Mouse (Mus musculus): ENCODE data around the gene Cluh. TPM values are rescaled to one million over a fixed set of nuclear protein-coding genes. Genes with fewer than 3 reads are reported as not detected.

Cluh gene
- polyA plus RNA-seq, 1 experiment from 2014 or later = 10.8 TPM

DNA sequence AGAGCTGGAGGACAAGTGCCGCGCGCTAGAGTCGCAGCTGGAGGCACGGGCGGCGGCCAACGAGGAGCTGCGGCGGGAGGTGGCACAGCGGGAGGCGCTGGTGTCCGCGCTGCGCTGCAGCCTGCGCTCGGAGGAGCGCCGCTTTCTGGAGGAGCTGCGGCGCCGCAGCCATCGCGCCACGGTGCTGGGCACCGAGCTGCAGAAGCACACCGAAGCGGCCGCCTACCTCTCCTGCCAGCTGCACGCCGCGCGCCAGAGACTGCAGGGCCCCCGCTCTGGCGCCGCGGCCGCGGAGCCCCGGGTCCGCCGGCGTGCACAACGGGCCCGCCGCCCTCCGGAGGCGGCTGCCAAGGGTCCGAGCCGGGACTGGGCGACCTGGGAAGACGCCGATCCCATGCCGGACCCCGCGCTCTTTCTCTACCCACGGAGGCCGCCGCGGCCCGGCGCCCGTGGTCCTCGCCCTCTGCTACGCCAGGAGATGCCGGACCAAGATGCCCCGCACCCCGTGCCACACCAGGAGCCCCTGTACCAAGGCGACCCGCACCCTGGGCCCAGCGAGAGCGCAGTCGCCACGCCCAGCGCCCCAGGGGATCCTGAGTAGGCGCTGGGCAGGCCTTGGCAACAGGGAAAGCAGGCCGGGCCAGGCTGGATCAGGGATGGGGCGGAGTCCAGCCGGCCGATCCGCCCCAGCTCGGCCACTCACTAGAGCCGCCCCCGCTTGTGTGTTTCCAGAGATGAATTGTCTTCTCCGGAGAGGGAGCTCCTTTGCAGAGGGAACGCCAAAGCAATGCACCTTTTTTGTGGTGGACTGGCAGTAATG, 11.1 kb upstream of the Cluh start:
- Histone ChIP-seq H3K4me3 (ENCODE audit: low read depth, low read length) (peak overlapping the region; percentile 66), H3K9ac (ENCODE audit: low read length) (peak overlapping the region; percentile 88), H3K27me3 (ENCODE audit: control insufficient read depth, insufficient read depth, low read length) (peaks cover 7% of the 10 kb centered on the region; the same call in 1 of the 2 replicates), H3K4me2 (peak overlapping the region; percentile 91), H3K36me3 (ENCODE audit: control insufficient read depth, insufficient read depth, low read length) (no peaks in the 10 kb centered on the region), H3K4me1 (ENCODE audit: control insufficient read depth, insufficient read depth, low read length) (peaks cover 9% of the 10 kb centered on the region), H3K9me3 (ENCODE audit: control insufficient read depth, low read length) (no peaks in the 10 kb centered on the region), H3K27ac (ENCODE audit: low read depth, low read length) (peak overlapping the region; percentile 57)
- peak; percentile 86 for ATAC-seq (ENCODE audit: low FRiP score)
- DNase-seq (ENCODE audit: low spot score, missing footprints) = peak; percentile 97
- WGBS = under 1% methylated on average over 67 of the region's 86 CpGs

DNA sequence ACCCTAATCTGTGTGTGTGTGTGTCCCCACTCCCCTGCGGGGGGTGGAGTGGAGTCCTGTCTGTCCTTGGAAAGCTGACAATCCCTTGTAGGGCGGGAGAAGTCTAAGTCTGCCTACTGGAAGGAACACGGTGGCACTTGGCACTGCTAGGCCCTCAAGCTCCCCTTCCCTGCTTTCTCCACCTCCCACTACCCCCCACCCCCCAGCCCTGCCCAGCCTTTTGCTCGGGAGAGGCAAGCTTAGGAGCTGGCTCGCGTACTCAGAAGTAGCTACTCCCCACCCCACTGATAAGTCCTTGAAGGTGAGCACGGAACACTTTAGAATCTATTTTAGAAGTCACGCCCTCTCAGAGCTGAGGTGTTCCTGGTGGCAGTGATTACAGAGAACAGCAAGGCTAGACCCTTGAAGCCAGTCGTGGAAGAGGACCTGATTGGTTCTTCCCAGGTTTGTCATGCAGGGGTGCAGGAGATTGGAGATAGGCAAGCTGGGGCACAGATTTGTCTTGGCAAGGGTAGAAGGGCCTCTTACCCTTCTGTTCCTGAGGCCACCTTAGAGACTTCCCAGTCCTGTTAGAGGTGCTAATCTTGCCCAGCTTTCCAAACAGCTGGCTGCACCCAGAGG, 10.4 kb upstream of the Cluh start:
- Histone ChIP-seq H3K27ac (ENCODE audit: low read depth, low read length) (no peak overlapping the region; the same call in 1 of the 2 replicates), H3K4me1 (ENCODE audit: control insufficient read depth, insufficient read depth, low read length) (peaks cover 9% of the 10 kb centered on the region), H3K4me2 (peak overlapping the region; percentile 91), H3K9me3 (ENCODE audit: control insufficient read depth, low read length) (no peaks in the 10 kb centered on the region), H3K9ac (ENCODE audit: low read length) (peak overlapping the region; percentile 88), H3K27me3 (ENCODE audit: control insufficient read depth, insufficient read depth, low read length) (peaks cover 7% of the 10 kb centered on the region; the same call in 1 of the 2 replicates), H3K4me3 (ENCODE audit: low read depth, low read length) (peak overlapping the region; percentile 66), H3K36me3 (ENCODE audit: control insufficient read depth, insufficient read depth, low read length) (no peaks in the 10 kb centered on the region)
- 9% methylated on average over 9 of the region's 9 CpGs for WGBS
- DNase-seq (ENCODE audit: low spot score, missing footprints) = peak; percentile 85
- peak; percentile 34 for ATAC-seq (ENCODE audit: low FRiP score)

DNA sequence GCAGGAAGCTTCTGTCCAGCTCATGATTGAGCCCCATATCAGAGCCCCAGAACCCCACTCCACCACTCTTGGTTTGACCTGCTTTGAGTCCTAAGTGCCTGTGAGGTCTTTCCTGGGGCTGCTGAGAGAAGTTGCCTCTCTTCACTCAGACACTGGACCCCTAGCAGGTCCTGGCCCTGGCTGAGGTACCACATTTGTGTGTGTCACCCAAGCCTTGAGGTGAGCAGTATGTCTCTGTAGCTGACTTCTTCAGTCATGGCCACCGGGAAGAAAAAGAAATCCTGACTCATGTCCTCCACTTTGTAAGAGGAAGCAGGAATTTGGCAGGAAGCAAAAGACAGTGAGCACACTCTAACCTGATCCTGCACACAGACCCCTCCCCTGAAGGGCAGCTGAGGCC, 9.7 kb upstream of the Cluh start:
- Histone ChIP-seq H3K27ac (ENCODE audit: low read depth, low read length) (no peak overlapping the region), H3K4me3 (ENCODE audit: low read depth, low read length) (no peak overlapping the region), H3K27me3 (ENCODE audit: control insufficient read depth, insufficient read depth, low read length) (peaks cover 7% of the 10 kb centered on the region; the same call in 1 of the 2 replicates), H3K9ac (ENCODE audit: low read length) (no peak overlapping the region), H3K4me1 (ENCODE audit: control insufficient read depth, insufficient read depth, low read length) (peaks cover 9% of the 10 kb centered on the region), H3K9me3 (ENCODE audit: control insufficient read depth, low read length) (no peaks in the 10 kb centered on the region), H3K4me2 (no peak overlapping the region), H3K36me3 (ENCODE audit: control insufficient read depth, insufficient read depth, low read length) (no peaks in the 10 kb centered on the region)
- WGBS = 70% methylated on average over 1 of the region's 1 CpGs
- DNase-seq (ENCODE audit: low spot score, missing footprints) = no peak
- no peak for ATAC-seq (ENCODE audit: low FRiP score)

DNA sequence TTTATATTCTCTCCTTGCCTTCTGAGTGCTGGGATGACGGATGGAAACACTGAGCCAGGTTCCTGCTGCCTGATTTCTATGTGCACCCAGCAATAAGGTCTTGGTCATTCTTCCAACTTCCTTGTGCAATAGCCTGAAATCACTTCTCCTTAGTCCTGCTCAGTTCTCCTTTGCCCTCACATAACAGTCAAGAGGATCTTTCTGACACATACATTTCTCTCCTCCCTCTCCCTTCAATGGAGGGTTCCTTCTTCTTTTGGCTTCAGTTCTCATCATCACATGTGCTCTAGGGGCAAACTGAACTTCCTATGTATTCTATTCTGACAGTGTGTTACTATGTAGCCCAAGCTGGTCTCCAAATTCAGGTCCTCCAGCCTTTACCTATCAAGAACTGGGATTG, 1.3 kb upstream of the Cluh start:
- Histone ChIP-seq H3K9ac (ENCODE audit: low read length) (no peak overlapping the region), H3K4me2 (no peak overlapping the region), H3K4me3 (ENCODE audit: low read depth, low read length) (no peak overlapping the region), H3K27ac (ENCODE audit: low read depth, low read length) (no peak overlapping the region), H3K4me1 (ENCODE audit: control insufficient read depth, insufficient read depth, low read length) (peaks cover 22% of the 10 kb centered on the region), H3K36me3 (ENCODE audit: control insufficient read depth, insufficient read depth, low read length) (no peaks in the 10 kb centered on the region), H3K9me3 (ENCODE audit: control insufficient read depth, low read length) (no peaks in the 10 kb centered on the region), H3K27me3 (ENCODE audit: control insufficient read depth, insufficient read depth, low read length) (no peaks in the 10 kb centered on the region)
- ATAC-seq (ENCODE audit: low FRiP score) (no peak), DNase-seq (ENCODE audit: low spot score, missing footprints) (peak; percentile 81)
- 89% methylated on average over 1 of the region's 1 CpGs for WGBS

DNA sequence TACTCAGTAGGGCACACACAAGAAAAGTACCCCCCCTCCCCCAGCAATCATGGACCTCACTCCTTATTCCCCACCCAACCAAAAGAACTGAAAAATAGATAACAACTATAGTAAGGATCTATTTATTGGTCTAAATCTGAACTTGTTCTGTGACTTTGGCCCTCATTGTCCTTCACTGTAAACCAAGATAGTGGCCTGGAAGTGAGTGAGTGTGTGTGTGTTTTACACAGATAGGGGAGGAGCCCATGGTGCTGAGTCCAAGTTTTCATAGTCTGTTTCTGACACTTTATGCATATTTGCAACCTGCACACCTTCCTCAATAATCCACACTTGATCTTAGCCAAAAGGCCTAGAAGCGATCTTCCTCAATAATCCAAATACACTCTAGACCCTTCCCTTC, 619 bp upstream of the Cluh start:
- ATAC-seq (ENCODE audit: low FRiP score) = peak; percentile 38; the same call in 1 of the 2 replicates
- peaks cover 26% of the 10 kb centered on the region for H3K4me1 ChIP-seq (ENCODE audit: control insufficient read depth, insufficient read depth, low read length)
- DNase-seq (ENCODE audit: low spot score, missing footprints) = no peak
- H3K27me3 ChIP-seq (ENCODE audit: control insufficient read depth, insufficient read depth, low read length) = no peaks in the 10 kb centered on the region
- H3K4me3 ChIP-seq (ENCODE audit: low read depth, low read length) = peak overlapping the region; percentile 92
- peak overlapping the region; percentile 67 for H3K27ac ChIP-seq (ENCODE audit: low read depth, low read length)
- 4% methylated on average over 1 of the region's 1 CpGs for WGBS
- H3K4me2 ChIP-seq = peak overlapping the region; percentile 98
- H3K36me3 ChIP-seq (ENCODE audit: control insufficient read depth, insufficient read depth, low read length) = no peaks in the 10 kb centered on the region
- H3K9me3 ChIP-seq (ENCODE audit: control insufficient read depth, low read length) = no peaks in the 10 kb centered on the region
- peak overlapping the region; percentile 86 for H3K9ac ChIP-seq (ENCODE audit: low read length)

DNA sequence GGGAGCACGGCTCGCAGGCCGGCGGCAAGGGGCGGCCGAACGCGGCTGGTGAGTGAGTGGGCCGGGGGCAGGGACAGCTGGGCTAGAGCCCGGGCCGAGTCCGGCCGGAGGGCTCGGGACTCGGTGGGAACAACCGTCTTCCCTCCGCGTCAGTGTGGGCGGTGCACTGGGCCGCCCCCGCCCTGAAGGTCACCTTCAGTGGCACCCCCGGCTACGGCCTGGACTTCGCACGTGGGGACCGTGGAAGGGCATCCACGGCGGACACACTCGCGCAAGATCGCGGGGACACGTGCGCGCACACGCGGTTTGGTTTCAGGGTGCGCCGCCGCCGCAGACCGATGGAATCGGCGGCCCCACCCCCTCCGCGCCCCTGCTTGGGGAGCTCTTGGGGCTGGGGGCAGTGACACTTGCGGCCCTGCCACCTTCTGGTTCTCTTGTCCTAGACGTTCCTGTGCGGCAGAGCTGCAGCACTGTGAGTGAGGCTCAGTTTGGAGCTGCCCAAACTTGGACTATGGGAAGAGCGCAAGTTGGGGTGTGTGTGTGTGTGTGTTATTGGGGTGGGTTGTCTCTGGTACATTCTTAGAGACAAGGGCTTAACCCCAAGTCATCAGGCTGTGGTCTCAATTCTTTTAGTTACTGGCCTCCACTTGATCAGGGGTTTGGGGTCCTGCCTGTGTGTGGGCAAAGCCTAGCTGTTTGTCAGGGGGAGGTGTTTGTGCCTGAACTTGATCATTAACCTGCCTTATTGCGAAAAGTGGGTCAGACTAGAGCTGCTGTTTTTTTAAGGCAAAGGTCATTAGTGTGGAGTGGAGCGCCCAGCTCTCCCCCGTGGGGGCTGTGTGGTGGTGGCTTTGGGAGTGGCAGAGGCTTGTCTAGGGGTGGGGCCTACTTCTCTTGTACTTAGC, 604 bp downstream of the Cluh start:
- H3K27ac ChIP-seq (ENCODE audit: low read depth, low read length) = peak overlapping the region; percentile 6; the same call in 1 of the 2 replicates
- no peaks in the 10 kb centered on the region for H3K36me3 ChIP-seq (ENCODE audit: control insufficient read depth, insufficient read depth, low read length)
- H3K9ac ChIP-seq (ENCODE audit: low read length) = peak overlapping the region; percentile 86
- H3K9me3 ChIP-seq (ENCODE audit: control insufficient read depth, low read length) = no peaks in the 10 kb centered on the region
- peak overlapping the region; percentile 98 for H3K4me2 ChIP-seq
- no peaks in the 10 kb centered on the region for H3K27me3 ChIP-seq (ENCODE audit: control insufficient read depth, insufficient read depth, low read length)
- DNase-seq (ENCODE audit: low spot score, missing footprints) (peak; percentile 86), ATAC-seq (ENCODE audit: low FRiP score) (peak; percentile 77)
- peak overlapping the region; percentile 92 for H3K4me3 ChIP-seq (ENCODE audit: low read depth, low read length)
- WGBS = 2% methylated on average over 49 of the region's 53 CpGs
- peaks cover 26% of the 10 kb centered on the region for H3K4me1 ChIP-seq (ENCODE audit: control insufficient read depth, insufficient read depth, low read length)

DNA sequence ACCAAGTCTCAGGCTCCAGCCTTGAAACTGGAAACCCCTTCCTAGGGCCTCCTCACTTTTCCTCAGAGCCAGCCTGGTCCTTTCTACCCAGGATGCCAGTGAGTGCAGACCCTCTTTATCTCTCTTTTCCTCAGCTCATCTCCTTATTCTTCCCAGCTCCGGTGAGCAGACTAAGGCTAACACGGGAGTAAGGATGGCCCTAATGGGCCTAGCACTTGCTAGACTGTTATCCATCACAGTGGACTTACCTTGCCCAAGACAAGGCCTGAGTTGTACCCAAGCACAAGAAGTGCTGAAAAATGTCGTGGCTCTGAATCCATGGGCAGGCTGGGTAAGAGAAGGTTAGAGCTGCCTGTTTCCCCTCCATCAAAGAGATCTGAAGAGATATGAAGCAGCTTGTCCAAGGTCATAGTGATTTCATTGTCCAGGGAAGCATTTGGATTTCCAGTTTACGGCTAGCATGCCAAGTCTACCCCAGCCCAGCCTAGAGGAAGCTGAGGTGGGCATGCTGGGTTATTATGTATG, 1.3 kb downstream of the Cluh start:
- WGBS = 71% methylated on average over 4 of the region's 4 CpGs
- ATAC-seq (ENCODE audit: low FRiP score) (no peak), DNase-seq (ENCODE audit: low spot score, missing footprints) (peak; percentile 76)
- Histone ChIP-seq H3K9ac (ENCODE audit: low read length) (peak overlapping the region; percentile 2; the same call in 1 of the 2 replicates), H3K27me3 (ENCODE audit: control insufficient read depth, insufficient read depth, low read length) (no peaks in the 10 kb centered on the region), H3K27ac (ENCODE audit: low read depth, low read length) (no peak overlapping the region), H3K36me3 (ENCODE audit: control insufficient read depth, insufficient read depth, low read length) (no peaks in the 10 kb centered on the region), H3K4me2 (peak overlapping the region; percentile 98), H3K4me3 (ENCODE audit: low read depth, low read length) (peak overlapping the region; percentile 92; the same call in 1 of the 2 replicates), H3K9me3 (ENCODE audit: control insufficient read depth, low read length) (no peaks in the 10 kb centered on the region), H3K4me1 (ENCODE audit: control insufficient read depth, insufficient read depth, low read length) (peaks cover 26% of the 10 kb centered on the region)

DNA sequence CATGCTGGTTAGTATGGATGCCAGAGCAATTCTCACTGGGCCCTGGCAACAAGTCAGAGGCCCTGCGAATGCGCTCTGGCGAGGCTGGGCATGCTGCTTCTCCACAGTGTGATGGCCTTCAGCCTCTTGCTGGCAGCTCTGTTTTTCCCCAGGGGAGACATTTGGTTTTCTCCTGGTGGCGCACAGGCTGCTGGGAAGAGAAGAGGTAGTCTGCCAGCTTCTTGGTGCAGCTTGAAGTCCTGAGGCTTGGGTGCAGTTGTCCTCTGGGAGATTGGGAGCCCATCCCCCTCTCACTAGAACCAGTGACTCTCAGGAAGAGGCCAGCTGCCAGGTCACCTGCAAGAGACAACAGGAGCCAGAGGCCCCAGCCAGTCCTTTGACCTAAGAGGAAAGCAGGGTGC, 3.5 kb downstream of the Cluh start:
- Histone ChIP-seq H3K4me1 (ENCODE audit: control insufficient read depth, insufficient read depth, low read length) (peaks cover 26% of the 10 kb centered on the region), H3K27me3 (ENCODE audit: control insufficient read depth, insufficient read depth, low read length) (no peaks in the 10 kb centered on the region), H3K4me2 (no peak overlapping the region), H3K4me3 (ENCODE audit: low read depth, low read length) (no peak overlapping the region), H3K27ac (ENCODE audit: low read depth, low read length) (no peak overlapping the region), H3K36me3 (ENCODE audit: control insufficient read depth, insufficient read depth, low read length) (peaks cover 9% of the 10 kb centered on the region), H3K9me3 (ENCODE audit: control insufficient read depth, low read length) (no peaks in the 10 kb centered on the region), H3K9ac (ENCODE audit: low read length) (0 out of 2 replicates have a peak overlapping the region, but pooled peaks have one; percentile 16)
- DNase-seq (ENCODE audit: low spot score, missing footprints) (peak; percentile 82), ATAC-seq (ENCODE audit: low FRiP score) (no peak)
- 60% methylated on average over 4 of the region's 4 CpGs for WGBS

Measured in midbrain, embryonic 11.5 days (tissue).